Mouse (Mus musculus): ENCODE measurements around the gene Gstcd. TPM values are rescaled to one million over a fixed set of nuclear protein-coding genes. Genes with fewer than 3 reads are reported as not detected.

Gene Gstcd
- polyA plus RNA-seq, 1 experiment from 2014 or later, result 10.5 TPM

DNA sequence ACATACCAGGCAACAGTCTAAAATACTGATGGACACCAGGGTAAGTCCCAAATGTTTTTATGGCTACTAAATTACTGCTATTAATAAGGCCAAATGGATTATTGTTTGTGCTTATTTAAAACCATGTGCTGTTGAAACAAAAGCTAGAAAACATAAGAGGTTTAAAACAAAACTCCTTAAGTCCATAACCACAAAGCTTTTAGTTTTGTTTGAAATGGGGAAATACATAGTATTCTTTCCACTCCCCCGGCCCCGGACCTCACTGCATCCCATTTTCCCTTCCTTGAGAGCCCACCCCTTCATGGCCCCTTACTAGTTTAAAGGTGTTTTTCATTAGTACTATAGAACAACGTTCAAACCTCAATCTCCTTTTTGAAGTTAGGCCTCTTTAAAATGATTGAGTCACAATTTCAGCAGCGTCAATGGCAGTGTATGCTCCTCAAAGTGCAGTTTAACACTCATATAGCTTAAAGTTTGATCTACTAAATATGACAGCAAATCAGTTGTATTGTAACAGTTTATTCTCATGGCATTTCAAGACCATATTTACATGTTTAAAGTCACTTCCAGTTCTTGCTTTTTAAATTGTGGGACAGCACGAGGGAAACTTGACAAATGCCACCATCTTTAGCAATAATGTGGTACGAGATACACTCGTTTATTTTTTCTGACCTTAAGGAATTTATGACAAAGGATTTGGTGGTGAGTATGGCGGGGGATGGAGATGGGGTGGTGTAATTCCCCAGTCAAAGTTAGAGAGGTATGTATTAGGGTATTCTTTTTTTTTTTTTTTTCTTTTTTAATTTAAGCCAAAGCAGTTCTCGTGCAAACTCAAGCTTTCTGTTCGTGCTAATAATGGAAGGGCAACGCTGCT lies 1.3 kb downstream of the Gstcd start:
- H3K36me3 ChIP-seq (replicated peaks; ENCODE audit: control insufficient read depth, insufficient read depth, low read depth, low read length), result no peaks in the 10 kb centered on the region

GRCm38 (mm10) chr3:133085858-133086257 lies 6.0 kb downstream of the Gstcd start:
- no peak overlapping the region for H3K9ac ChIP-seq (replicated peaks; ENCODE audit: low read length)
- no peak overlapping the region for H3K4me3 ChIP-seq (ENCODE audit: low read depth, low read length)
- H3K27ac ChIP-seq (replicated peaks; ENCODE audit: low read depth, low read length), result no peak overlapping the region
- H3K4me2 ChIP-seq (ENCODE audit: low read depth, low read length), result no peak overlapping the region
- H3K27me3 ChIP-seq (ENCODE audit: control insufficient read depth, insufficient read depth, low read length), result no peaks in the 10 kb centered on the region
- H3K9me3 ChIP-seq (replicated peaks; ENCODE audit: control insufficient read depth, low read length), result no peaks in the 10 kb centered on the region
- WGBS, result 74% methylated on average over 3 of the region's 3 CpGs
- H3K36me3 ChIP-seq (replicated peaks; ENCODE audit: control insufficient read depth, insufficient read depth, low read depth, low read length), result peaks cover 3% of the 10 kb centered on the region; the same call in 1 of the 2 replicates
- DNase-seq (ENCODE audit: low spot score) (peak; percentile 81), ATAC-seq (replicated peaks; ENCODE audit: insufficient number of reproducible peaks, low FRiP score, low TSS enrichment, low read depth) (no peak)
- no peaks in the 10 kb centered on the region for H3K4me1 ChIP-seq (ENCODE audit: control insufficient read depth, insufficient read depth, low read length)

More for the DNA sequence above, 1.3 kb downstream of the Gstcd start:
- peak overlapping the region; percentile 89 for H3K4me3 ChIP-seq (ENCODE audit: low read depth, low read length)
- no peaks in the 10 kb centered on the region for H3K27me3 ChIP-seq (ENCODE audit: control insufficient read depth, insufficient read depth, low read length)
- no peaks in the 10 kb centered on the region for H3K9me3 ChIP-seq (replicated peaks; ENCODE audit: control insufficient read depth, low read length)
- no peaks in the 10 kb centered on the region for H3K4me1 ChIP-seq (ENCODE audit: control insufficient read depth, insufficient read depth, low read length)
- H3K27ac ChIP-seq (replicated peaks; ENCODE audit: low read depth, low read length), result peak overlapping the region; percentile 100
- DNase-seq (ENCODE audit: low spot score), result peak; percentile 55
- 12% methylated on average over 11 of the region's 11 CpGs for WGBS
- H3K9ac ChIP-seq (replicated peaks; ENCODE audit: low read length), result peak overlapping the region; percentile 99
- H3K4me2 ChIP-seq (ENCODE audit: low read depth, low read length), result peak overlapping the region; percentile 68
- ATAC-seq (replicated peaks; ENCODE audit: insufficient number of reproducible peaks, low FRiP score, low TSS enrichment, low read depth), result 0 out of 2 replicates have a peak, but pooled peaks have one; percentile 2

- DNase-seq (ENCODE audit: low spot score), result no peak
- no peaks in the 10 kb centered on the region for H3K27me3 ChIP-seq (ENCODE audit: control insufficient read depth, insufficient read depth, low read length)
- H3K9ac ChIP-seq (replicated peaks; ENCODE audit: low read length), result no peak overlapping the region
- peaks cover 3% of the 10 kb centered on the region; the same call in 1 of the 2 replicates for H3K36me3 ChIP-seq (replicated peaks; ENCODE audit: control insufficient read depth, insufficient read depth, low read depth, low read length)
- no peak overlapping the region for H3K4me2 ChIP-seq (ENCODE audit: low read depth, low read length)
- 92% methylated on average over 5 of the region's 5 CpGs for WGBS
- H3K9me3 ChIP-seq (replicated peaks; ENCODE audit: control insufficient read depth, low read length), result no peaks in the 10 kb centered on the region
- no peaks in the 10 kb centered on the region for H3K4me1 ChIP-seq (ENCODE audit: control insufficient read depth, insufficient read depth, low read length)
- no peak overlapping the region for H3K27ac ChIP-seq (replicated peaks; ENCODE audit: low read depth, low read length)
- no peak overlapping the region for H3K4me3 ChIP-seq (ENCODE audit: low read depth, low read length)
- ATAC-seq (replicated peaks; ENCODE audit: insufficient number of reproducible peaks, low FRiP score, low TSS enrichment, low read depth), result no peak
Observed at GRCm38 (mm10) chr3:133082736-133083135, 9.1 kb downstream of the Gstcd start.

GRCm38 (mm10) chr3:133075560-133075959 lies 16.3 kb downstream of the Gstcd start:
- 92% methylated on average over 10 of the region's 10 CpGs for WGBS
- Histone ChIP-seq H3K27ac (replicated peaks; ENCODE audit: low read depth, low read length) (no peak overlapping the region), H3K4me2 (ENCODE audit: low read depth, low read length) (no peak overlapping the region), H3K27me3 (ENCODE audit: control insufficient read depth, insufficient read depth, low read length) (no peaks in the 10 kb centered on the region), H3K36me3 (replicated peaks; ENCODE audit: control insufficient read depth, insufficient read depth, low read depth, low read length) (no peaks in the 10 kb centered on the region), H3K4me1 (ENCODE audit: control insufficient read depth, insufficient read depth, low read length) (no peaks in the 10 kb centered on the region), H3K9ac (replicated peaks; ENCODE audit: low read length) (no peak overlapping the region), H3K9me3 (replicated peaks; ENCODE audit: control insufficient read depth, low read length) (no peaks in the 10 kb centered on the region), H3K4me3 (ENCODE audit: low read depth, low read length) (no peak overlapping the region)
- ATAC-seq (replicated peaks; ENCODE audit: insufficient number of reproducible peaks, low FRiP score, low TSS enrichment, low read depth) (no peak), DNase-seq (ENCODE audit: low spot score) (no peak)

GRCm38 (mm10) chr3:133052068-133052467 lies 39.8 kb downstream of the Gstcd start:
- H3K4me3 ChIP-seq (ENCODE audit: low read depth, low read length), result no peak overlapping the region
- 87% methylated on average over 2 of the region's 2 CpGs for WGBS
- no peaks in the 10 kb centered on the region for H3K4me1 ChIP-seq (ENCODE audit: control insufficient read depth, insufficient read depth, low read length)
- H3K9ac ChIP-seq (replicated peaks; ENCODE audit: low read length), result no peak overlapping the region
- H3K27ac ChIP-seq (replicated peaks; ENCODE audit: low read depth, low read length), result no peak overlapping the region
- no peaks in the 10 kb centered on the region for H3K27me3 ChIP-seq (ENCODE audit: control insufficient read depth, insufficient read depth, low read length)
- H3K9me3 ChIP-seq (replicated peaks; ENCODE audit: control insufficient read depth, low read length), result no peaks in the 10 kb centered on the region
- H3K4me2 ChIP-seq (ENCODE audit: low read depth, low read length), result no peak overlapping the region
- ATAC-seq (replicated peaks; ENCODE audit: insufficient number of reproducible peaks, low FRiP score, low TSS enrichment, low read depth), result no peak
- DNase-seq (ENCODE audit: low spot score), result no peak
- no peaks in the 10 kb centered on the region; the same call in 1 of the 2 replicates for H3K36me3 ChIP-seq (replicated peaks; ENCODE audit: control insufficient read depth, insufficient read depth, low read depth, low read length)

DNA sequence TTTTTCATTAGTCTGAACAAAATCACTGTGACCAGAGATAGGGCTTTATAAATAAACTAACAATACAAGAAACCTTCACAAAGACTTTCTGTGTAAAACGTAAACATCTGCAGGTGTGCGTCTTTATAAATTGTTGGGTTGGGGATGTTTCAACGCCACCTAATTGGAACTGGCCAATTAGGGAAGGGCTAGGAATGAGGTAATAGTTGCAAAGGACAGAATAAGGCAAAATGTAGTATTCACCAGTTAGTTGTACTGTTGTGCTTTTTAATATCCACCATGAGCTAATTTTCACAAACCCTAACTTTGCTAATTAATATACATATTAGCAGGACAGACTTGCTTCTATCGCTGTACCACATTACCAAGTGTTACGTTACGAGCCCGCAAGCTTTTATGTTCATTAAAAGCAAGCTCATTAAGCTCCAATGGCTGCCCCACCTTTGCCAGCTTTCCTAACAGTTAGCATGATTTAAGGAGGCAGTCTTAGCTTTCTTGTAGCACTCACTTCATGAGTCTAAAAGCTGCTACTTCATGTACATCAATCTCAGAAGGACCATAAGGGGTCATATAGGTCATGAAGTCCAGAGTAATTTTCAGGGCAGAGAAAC lies 58.6 kb downstream of the Gstcd start:
- WGBS, result 88% methylated on average over 7 of the region's 7 CpGs
- H3K9me3 ChIP-seq (replicated peaks; ENCODE audit: control insufficient read depth, low read length), result no peaks in the 10 kb centered on the region
- no peaks in the 10 kb centered on the region for H3K27me3 ChIP-seq (ENCODE audit: control insufficient read depth, insufficient read depth, low read length)
- DNase-seq (ENCODE audit: low spot score) (no peak), ATAC-seq (replicated peaks; ENCODE audit: insufficient number of reproducible peaks, low FRiP score, low TSS enrichment, low read depth) (no peak)
- H3K4me3 ChIP-seq (ENCODE audit: low read depth, low read length), result no peak overlapping the region
- no peaks in the 10 kb centered on the region for H3K4me1 ChIP-seq (ENCODE audit: control insufficient read depth, insufficient read depth, low read length)
- H3K27ac ChIP-seq (replicated peaks; ENCODE audit: low read depth, low read length), result no peak overlapping the region
- H3K9ac ChIP-seq (replicated peaks; ENCODE audit: low read length), result no peak overlapping the region
- H3K36me3 ChIP-seq (replicated peaks; ENCODE audit: control insufficient read depth, insufficient read depth, low read depth, low read length), result no peaks in the 10 kb centered on the region
- H3K4me2 ChIP-seq (ENCODE audit: low read depth, low read length), result no peak overlapping the region

- ATAC-seq (replicated peaks; ENCODE audit: insufficient number of reproducible peaks, low FRiP score, low TSS enrichment, low read depth) (no peak), DNase-seq (ENCODE audit: low spot score) (peak; percentile 36)
- H3K27ac ChIP-seq (replicated peaks; ENCODE audit: low read depth, low read length), result no peak overlapping the region
- WGBS, result 57% methylated on average over 2 of the region's 2 CpGs
- H3K4me2 ChIP-seq (ENCODE audit: low read depth, low read length), result no peak overlapping the region
- H3K36me3 ChIP-seq (replicated peaks; ENCODE audit: control insufficient read depth, insufficient read depth, low read depth, low read length), result no peaks in the 10 kb centered on the region
- H3K4me1 ChIP-seq (ENCODE audit: control insufficient read depth, insufficient read depth, low read length), result no peaks in the 10 kb centered on the region
- no peak overlapping the region for H3K4me3 ChIP-seq (ENCODE audit: low read depth, low read length)
- H3K27me3 ChIP-seq (ENCODE audit: control insufficient read depth, insufficient read depth, low read length), result no peaks in the 10 kb centered on the region
- no peak overlapping the region for H3K9ac ChIP-seq (replicated peaks; ENCODE audit: low read length)
- no peaks in the 10 kb centered on the region for H3K9me3 ChIP-seq (replicated peaks; ENCODE audit: control insufficient read depth, low read length)
Observed at GRCm38 (mm10) chr3:133026977-133027376, 64.9 kb downstream of the Gstcd start.

- H3K9ac ChIP-seq (replicated peaks; ENCODE audit: low read length), result no peak overlapping the region
- no peak overlapping the region for H3K4me3 ChIP-seq (ENCODE audit: low read depth, low read length)
- ATAC-seq (replicated peaks; ENCODE audit: insufficient number of reproducible peaks, low FRiP score, low TSS enrichment, low read depth) (no peak), DNase-seq (ENCODE audit: low spot score) (no peak)
- no peaks in the 10 kb centered on the region for H3K27me3 ChIP-seq (ENCODE audit: control insufficient read depth, insufficient read depth, low read length)
- no peak overlapping the region for H3K27ac ChIP-seq (replicated peaks; ENCODE audit: low read depth, low read length)
- WGBS, result 68% methylated on average over 4 of the region's 4 CpGs
- no peak overlapping the region for H3K4me2 ChIP-seq (ENCODE audit: low read depth, low read length)
- H3K9me3 ChIP-seq (replicated peaks; ENCODE audit: control insufficient read depth, low read length), result no peaks in the 10 kb centered on the region
- H3K4me1 ChIP-seq (ENCODE audit: control insufficient read depth, insufficient read depth, low read length), result no peaks in the 10 kb centered on the region
- no peaks in the 10 kb centered on the region for H3K36me3 ChIP-seq (replicated peaks; ENCODE audit: control insufficient read depth, insufficient read depth, low read depth, low read length)
Observed at GRCm38 (mm10) chr3:133007250-133007649, 84.6 kb downstream of the Gstcd start.

Measured in embryonic facial prominence, embryonic 11.5 days (tissue).